ENCODE assay signal across 15 mouse cellular contexts in the genomic region with DNA sequence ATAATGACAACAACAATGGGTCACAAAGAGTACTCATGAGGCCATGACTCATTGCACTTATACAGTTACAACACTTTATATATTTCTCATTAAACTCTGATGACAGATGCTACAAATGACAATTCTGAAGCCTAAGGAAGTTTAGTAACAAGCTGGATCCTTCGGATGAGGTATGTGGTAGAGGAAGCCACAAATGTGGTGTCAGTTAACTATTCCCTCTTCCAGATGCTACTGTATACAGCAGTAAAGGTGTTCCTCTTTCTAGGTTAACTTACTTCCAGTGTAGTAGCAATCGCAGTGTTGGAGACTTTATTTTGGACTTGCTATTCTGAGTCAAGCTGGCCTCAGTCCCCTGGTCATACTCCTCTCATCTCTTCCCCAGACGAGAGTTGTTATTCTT.
"Had no signal": no experiment of that assay in that cellular context is flagged by ENCODE, and none has a peak within 500 bp of the region (broad histone marks: within the 10 kb centered on the region; RNA-seq: fewer than 3 reads in every experiment).

No protein-coding gene starts in this region.

- H3K9ac ChIP-seq: liver, embryonic 14.5 days; lung, embryonic 14.5 days; midbrain, embryonic 12.5 days; midbrain, embryonic 15.5 days; neural tube, embryonic 12.5 days; stomach, embryonic 15.5 days had no signal

- H3K4me1 ChIP-seq: midbrain, embryonic 10.5 days; midbrain, embryonic 12.5 days; midbrain, embryonic 15.5 days; neural tube, embryonic 12.5 days; stomach, embryonic 15.5 days had no signal

- H3K27me3 ChIP-seq: midbrain, embryonic 12.5 days; midbrain, embryonic 15.5 days; neural tube, embryonic 12.5 days; stomach, embryonic 15.5 days had no signal

- H3K9me3 ChIP-seq: midbrain, embryonic 10.5 days; midbrain, embryonic 12.5 days; midbrain, embryonic 15.5 days; neural tube, embryonic 12.5 days; stomach, embryonic 15.5 days had no signal

- ATAC-seq: midbrain, embryonic 15.5 days had no signal

- H3K4me3 ChIP-seq: midbrain, embryonic 10.5 days; midbrain, embryonic 12.5 days; midbrain, embryonic 15.5 days; neural tube, embryonic 12.5 days; stomach, embryonic 15.5 days had no signal

- H3K36me3 ChIP-seq: midbrain, embryonic 10.5 days; midbrain, embryonic 12.5 days; midbrain, embryonic 15.5 days; neural tube, embryonic 12.5 days; stomach, embryonic 15.5 days had no signal

- H3K4me2 ChIP-seq: lung, embryonic 14.5 days; midbrain, embryonic 12.5 days; midbrain, embryonic 15.5 days; neural tube, embryonic 12.5 days; stomach, embryonic 15.5 days had no signal

- H3K27ac ChIP-seq: liver, embryonic 14.5 days; midbrain, embryonic 10.5 days; midbrain, embryonic 12.5 days; midbrain, embryonic 15.5 days; neural tube, embryonic 12.5 days; stomach, embryonic 15.5 days; stomach, postnatal 0 days had no signal

- DNase-seq: lung, adult 18-20 months; lung, embryonic 14.5 days; lung, postnatal 10 days; lung, postnatal 4 days; right cerebral cortex, postnatal 14 days; thymus, adult 2 months; thymus, postnatal 25 days; thymus, postnatal 4 days had no signal
